In genomic region chr11:109266161-109266910, GRCm38 (mm10) we compare ENCODE assay signal across 9 mouse cellular contexts. TPM values are rescaled to one million over a fixed set of nuclear protein-coding genes. Genes with fewer than 3 reads are reported as not detected.
DNase-seq lines count a peak whose midpoint lies in the region; ATAC-seq lines count a peak whose summit lies in the region.
"Had no signal": no experiment of that assay in that cellular context is flagged by ENCODE, and none has a peak within 500 bp of the region (broad histone marks: within the 10 kb centered on the region; RNA-seq: fewer than 3 reads in every experiment).

No protein-coding gene starts in this region.

- H3K27me3 ChIP-seq in embryonic facial prominence, embryonic 15.5 days = no peaks in the 10 kb centered on the region
- H3K27me3 ChIP-seq in embryonic facial prominence, embryonic 10.5 days (replicated peaks; ENCODE audit: low read depth, poor library complexity, severe bottlenecking) = no peaks in the 10 kb centered on the region

- intact Hi-C loops in left cerebral cortex, postnatal 14 days (cut with DNase I) = no loop called here

- peaks cover 9% of the 10 kb centered on the region for H3K4me1 ChIP-seq in embryonic facial prominence, embryonic 15.5 days
- H3K4me1 ChIP-seq in embryonic facial prominence, embryonic 10.5 days = peaks cover 18% of the 10 kb centered on the region

- no peak overlapping the region for H3K4me3 ChIP-seq in embryonic facial prominence, embryonic 15.5 days (replicated peaks)
- no peak overlapping the region for H3K4me3 ChIP-seq in embryonic facial prominence, embryonic 10.5 days

- ATAC-seq in embryonic facial prominence, embryonic 15.5 days (ENCODE audit: insufficient number of reproducible peaks, low FRiP score, low TSS enrichment, low read depth) = 0 out of 2 replicates have a peak, but pooled peaks have one; percentile 8
- no peak for ATAC-seq in megakaryocyte-erythroid progenitor cell, adult 5-6 weeks (replicated peaks; ENCODE audit: low FRiP score, low TSS enrichment, poor library complexity, severe bottlenecking)

- no peak overlapping the region for H3K9ac ChIP-seq in embryonic facial prominence, embryonic 15.5 days

- WGBS in embryonic facial prominence, embryonic 15.5 days = 73% methylated on average over 12 of the region's 12 CpGs
- 84% methylated on average over 12 of the region's 12 CpGs for WGBS in embryonic facial prominence, embryonic 10.5 days

- DNase-seq in embryonic facial prominence, embryonic 10.5 days (ENCODE audit: low spot score) = no peak
- peak; percentile 70 to 88 for DNase-seq in left cerebral cortex, postnatal 14 days (ENCODE audit: low spot score in 2 of 2)
- no peak for DNase-seq in left cerebral cortex, adult 11 months (ENCODE audit: low spot score)
- DNase-seq in layer of hippocampus, postnatal 14 days (ENCODE audit: low spot score in 2 of 2) = peak; percentile 26 to 52
- peak; percentile 60 for DNase-seq in right cerebral cortex, postnatal 4 days
- DNase-seq in retina, postnatal 1 day = no peak

- no peaks in the 10 kb centered on the region for H3K9me3 ChIP-seq in embryonic facial prominence, embryonic 15.5 days (replicated peaks)
- H3K9me3 ChIP-seq in embryonic facial prominence, embryonic 10.5 days = no peaks in the 10 kb centered on the region

- H3K4me2 ChIP-seq in embryonic facial prominence, embryonic 15.5 days (replicated peaks) = no peak overlapping the region

- H3K36me3 ChIP-seq in embryonic facial prominence, embryonic 15.5 days = no peaks in the 10 kb centered on the region
- H3K36me3 ChIP-seq in embryonic facial prominence, embryonic 10.5 days (replicated peaks) = no peaks in the 10 kb centered on the region

- no peak overlapping the region for H3K27ac ChIP-seq in embryonic facial prominence, embryonic 15.5 days (replicated peaks)
- H3K27ac ChIP-seq in embryonic facial prominence, embryonic 10.5 days (replicated peaks) = no peak overlapping the region
- H3K27ac ChIP-seq: kidney, postnatal 0 days had no signal

RNA-seq across cellular contexts. Expression of gene Rgs9, which starts 31.6 kb away (rescaled TPM):
- 2.1 and 2.2 TPM in 2 replicates for polyA plus RNA-seq in embryonic facial prominence, embryonic 15.5 days (2015; fragmentation: Nextera tagmentation; extraction: Ambion mirVana)
- polyA plus RNA-seq in embryonic facial prominence, embryonic 10.5 days (2016; fragmentation: Nextera tagmentation; extraction: Ambion mirVana) = 1.8 TPM in 2 replicates
- total RNA-seq in left cerebral cortex, postnatal 14 days (2021) = 10 to 100 TPM; 17.6 to 31.9 TPM
- total RNA-seq in layer of hippocampus, postnatal 14 days (2021) = 10 to 100 TPM; 13.9 to 14.6 TPM
- 0.24 TPM in 1 of 2 replicates, not detected in the other for total RNA-seq in megakaryocyte-erythroid progenitor cell, adult 5-6 weeks (2014; fragmentation: Nextera tagmentation)
- total RNA-seq in megakaryocyte-erythroid progenitor cell, adult 5-6 weeks (2017) = not detected in 2 replicates

Comparison
In these comparisons a context has a peak if more than half of its experiments do, and no peak if none do; other contexts are left out.
1. DNase-seq: peak in left cerebral cortex, postnatal 14 days (2 of 2), layer of hippocampus, postnatal 14 days (2 of 2) and right cerebral cortex, postnatal 4 days (single experiment); none in embryonic facial prominence, embryonic 10.5 days (single experiment), left cerebral cortex, adult 11 months (single experiment) and retina, postnatal 1 day (single experiment).
2. RNA of gene Rgs9, which starts 31.6 kb away (total RNA-seq): 17.6 to 31.9 TPM in left cerebral cortex, postnatal 14 days and 13.9 to 14.6 TPM in layer of hippocampus, postnatal 14 days; 0.24 TPM in megakaryocyte-erythroid progenitor cell, adult 5-6 weeks; every median in the first group is over 10 times any median in the second.